In genomic region chr17:56763741-56764250, GRCm38 (mm10) we compare ENCODE assay signal across 8 mouse cellular contexts. TPM values are rescaled to one million over a fixed set of nuclear protein-coding genes. Genes with fewer than 3 reads are reported as not detected.
DNase-seq lines count a peak whose midpoint lies in the region; ATAC-seq lines count a peak whose summit lies in the region.

No protein-coding gene starts in this region.

- H3K4me2 ChIP-seq in heart, embryonic 14.5 days (ENCODE audit: low read length), result peak overlapping the region; percentile 81
- peak overlapping the region; percentile 73 for H3K4me2 ChIP-seq in hindbrain, embryonic 14.5 days (replicated peaks)
- H3K4me2 ChIP-seq in midbrain, embryonic 14.5 days (ENCODE audit: low read length), result peak overlapping the region; percentile 62

- H3K9me3 ChIP-seq in heart, embryonic 14.5 days (ENCODE audit: control insufficient read depth, low read length), result no peaks in the 10 kb centered on the region
- H3K9me3 ChIP-seq in hindbrain, embryonic 14.5 days (ENCODE audit: control insufficient read depth, low read length), result no peaks in the 10 kb centered on the region
- no peaks in the 10 kb centered on the region for H3K9me3 ChIP-seq in midbrain, embryonic 14.5 days (ENCODE audit: control insufficient read depth, low read length)

- 72% methylated on average over 8 of the region's 8 CpGs for WGBS in heart, embryonic 14.5 days
- 79% methylated on average over 8 of the region's 8 CpGs for WGBS in hindbrain, embryonic 14.5 days
- 79% methylated on average over 8 of the region's 8 CpGs for WGBS in midbrain, embryonic 14.5 days

- peak overlapping the region; percentile 92 to 97 for H3K27ac ChIP-seq in heart, embryonic 14.5 days (replicated peaks in 1 of 2; ENCODE audit: control insufficient read depth in 1 of 2, insufficient read depth in 1 of 2, low read depth in 2 of 2, low read length in 2 of 2)
- peak overlapping the region; percentile 96 for H3K27ac ChIP-seq in brown adipose tissue, adult 24 weeks (replicated peaks; ENCODE audit: low read depth, low read length)
- peak overlapping the region; percentile 93; the same call in 1 of the 2 replicates for H3K27ac ChIP-seq in hindbrain, embryonic 14.5 days
- H3K27ac ChIP-seq in midbrain, embryonic 14.5 days (replicated peaks; ENCODE audit: low read depth, low read length), result peak overlapping the region; percentile 94; the same call in 1 of the 2 replicates

- peaks cover 25% of the 10 kb centered on the region for H3K36me3 ChIP-seq in heart, embryonic 14.5 days (ENCODE audit: control insufficient read depth, insufficient read depth, low read length)
- peaks cover 22% of the 10 kb centered on the region for H3K36me3 ChIP-seq in hindbrain, embryonic 14.5 days (replicated peaks; ENCODE audit: control insufficient read depth, insufficient read depth)
- H3K36me3 ChIP-seq in midbrain, embryonic 14.5 days (ENCODE audit: control insufficient read depth, insufficient read depth, low read length), result peaks cover 24% of the 10 kb centered on the region

- H3K4me3 ChIP-seq in heart, embryonic 14.5 days (ENCODE audit: control insufficient read depth in 1 of 2, insufficient read depth in 1 of 2, low read depth in 1 of 2, low read length in 2 of 2), result peak overlapping the region in 1 of 2 experiments; percentile 80; a peak in 3 of 4 replicates
- H3K4me3 ChIP-seq in brown adipose tissue, adult 24 weeks (ENCODE audit: insufficient read depth, low read depth, low read length), result peak overlapping the region; percentile 96; the same call in 1 of the 2 replicates
- peak overlapping the region; percentile 64 for H3K4me3 ChIP-seq in hindbrain, embryonic 14.5 days (replicated peaks; ENCODE audit: low read length)
- peak overlapping the region; percentile 72; the same call in 1 of the 2 replicates for H3K4me3 ChIP-seq in midbrain, embryonic 14.5 days (replicated peaks; ENCODE audit: low read depth, low read length)

- H3K27me3 ChIP-seq in heart, embryonic 14.5 days (ENCODE audit: control insufficient read depth, insufficient read depth, low read length), result 0 out of 2 replicates have a peak, but pooled peaks cover 3% of the 10 kb centered on the region
- H3K27me3 ChIP-seq in hindbrain, embryonic 14.5 days (ENCODE audit: control insufficient read depth, insufficient read depth, low read length), result peaks cover 11% of the 10 kb centered on the region
- H3K27me3 ChIP-seq in midbrain, embryonic 14.5 days (ENCODE audit: control insufficient read depth, insufficient read depth, low read length), result no peaks in the 10 kb centered on the region

- H3K4me1 ChIP-seq in heart, embryonic 14.5 days (ENCODE audit: control insufficient read depth in 2 of 2, insufficient read depth in 2 of 2, low read length in 2 of 2), result peaks cover 20 to 26% of the 10 kb centered on the region in 2 experiments
- peaks cover 12% of the 10 kb centered on the region for H3K4me1 ChIP-seq in brown adipose tissue, adult 24 weeks (ENCODE audit: control insufficient read depth, insufficient read depth, insufficient read length, low read length)
- peaks cover 16% of the 10 kb centered on the region for H3K4me1 ChIP-seq in hindbrain, embryonic 14.5 days (replicated peaks; ENCODE audit: control insufficient read depth, insufficient read depth, low read length)
- H3K4me1 ChIP-seq in midbrain, embryonic 14.5 days (ENCODE audit: control insufficient read depth, insufficient read depth, low read length), result peaks cover 23% of the 10 kb centered on the region

- 0 out of 2 replicates have a peak overlapping the region, but pooled peaks have one; percentile 89 for H3K9ac ChIP-seq in heart, embryonic 14.5 days (ENCODE audit: low read length)
- peak overlapping the region; percentile 77; the same call in 1 of the 2 replicates for H3K9ac ChIP-seq in hindbrain, embryonic 14.5 days
- no peak overlapping the region for H3K9ac ChIP-seq in midbrain, embryonic 14.5 days (replicated peaks; ENCODE audit: low read length)

- intact Hi-C loops in heart, postnatal 36 days (cut with DNase I), result loop anchor here (5.0 kb wide), 1 partner anchor 151 kb away; the partner anchor contains the start of gene Rpl36

- no peak for ATAC-seq in heart, embryonic 14.5 days (ENCODE audit: insufficient number of reproducible peaks, insufficient read depth, low FRiP score, low read depth)
- no peak for ATAC-seq in hindbrain, embryonic 14.5 days (ENCODE audit: low FRiP score)
- ATAC-seq in midbrain, embryonic 14.5 days (ENCODE audit: low FRiP score, low TSS enrichment), result no peak

- DNase-seq in heart, postnatal 36 days, result no peak
- no peak for DNase-seq in hindbrain, embryonic 14.5 days (ENCODE audit: low spot score)
- no peak for DNase-seq in midbrain, embryonic 14.5 days
- no peak for DNase-seq in MN1 (ENCODE audit: low spot score)
- DNase-seq in adrenal gland, adult 2 months, result no peak
- no peak for DNase-seq in natural killer cell, adult 2 months (ENCODE audit: low spot score in 2 of 2)

RNA-seq across cellular contexts. Expression of gene Dus3l, which starts 0.8 kb away (rescaled TPM):
- 28.8 and 31.3 TPM in 2 replicates for polyA plus RNA-seq in heart, embryonic 14.5 days (2014; fragmentation: Nextera tagmentation; extraction: Ambion mirVana)
- 10 to 100 TPM; 18.8 to 20.3 TPM for total RNA-seq in heart, postnatal 36 days (2021)
- polyA plus RNA-seq in brown adipose tissue, adult 24 weeks (2012; ENCODE audit: insufficient read depth, insufficient read length, missing spikeins), result 4.6 and 13.1 TPM in 2 replicates
- 76.9 and 81.9 TPM in 2 replicates for polyA plus RNA-seq in hindbrain, embryonic 14.5 days (2014; fragmentation: Nextera tagmentation; extraction: Ambion mirVana)
- 72.8 and 73.7 TPM in 2 replicates for polyA plus RNA-seq in midbrain, embryonic 14.5 days (2014; fragmentation: Nextera tagmentation; extraction: Ambion mirVana)
- total RNA-seq in adrenal gland, adult 2 months (2021), result 10 to 100 TPM; 30.0 to 36.2 TPM
- polyA plus RNA-seq in adrenal gland, adult 2 months (2012; rRNA removed), result 104 and 121 TPM in 2 replicates

RNA-seq across cellular contexts. Expression of gene Prr22, which starts 6.3 kb away (rescaled TPM):
- 0.96 and 1.2 TPM in 2 replicates for polyA plus RNA-seq in heart, embryonic 14.5 days (2014; fragmentation: Nextera tagmentation; extraction: Ambion mirVana)
- under 1 TPM in 1 of 2 experiments, not detected in 1; 0.58 TPM for total RNA-seq in heart, postnatal 36 days (2021)
- polyA plus RNA-seq in brown adipose tissue, adult 24 weeks (2012; ENCODE audit: insufficient read depth, insufficient read length, missing spikeins), result not detected in 2 replicates
- polyA plus RNA-seq in hindbrain, embryonic 14.5 days (2014; fragmentation: Nextera tagmentation; extraction: Ambion mirVana), result 0.76 and 0.78 TPM in 2 replicates
- polyA plus RNA-seq in midbrain, embryonic 14.5 days (2014; fragmentation: Nextera tagmentation; extraction: Ambion mirVana), result 0.63 and 0.78 TPM in 2 replicates
- total RNA-seq in adrenal gland, adult 2 months (2021), result under 1 TPM; 0.43 to 0.73 TPM
- 4.7 and 5.6 TPM in 2 replicates for polyA plus RNA-seq in adrenal gland, adult 2 months (2012; rRNA removed)

RNA-seq across cellular contexts. Expression of gene Nrtn, which starts 6.5 kb away (rescaled TPM):
- 31.0 and 31.5 TPM in 2 replicates for polyA plus RNA-seq in heart, embryonic 14.5 days (2014; fragmentation: Nextera tagmentation; extraction: Ambion mirVana)
- total RNA-seq in heart, postnatal 36 days (2021), result 10 to 100 TPM; 27.5 to 29.4 TPM
- 5.1 and 7.5 TPM in 2 replicates for polyA plus RNA-seq in brown adipose tissue, adult 24 weeks (2012; ENCODE audit: insufficient read depth, insufficient read length, missing spikeins)
- polyA plus RNA-seq in hindbrain, embryonic 14.5 days (2014; fragmentation: Nextera tagmentation; extraction: Ambion mirVana), result 2.8 and 3.8 TPM in 2 replicates
- polyA plus RNA-seq in midbrain, embryonic 14.5 days (2014; fragmentation: Nextera tagmentation; extraction: Ambion mirVana), result 4.4 and 7.3 TPM in 2 replicates
- total RNA-seq in adrenal gland, adult 2 months (2021), result 1 to 10 TPM; 3.2 to 3.9 TPM
- polyA plus RNA-seq in adrenal gland, adult 2 months (2012; rRNA removed), result 53.9 and 64.0 TPM in 2 replicates

RNA-seq across cellular contexts. Expression of gene Vmac, which starts 46.0 kb away (rescaled TPM):
- polyA plus RNA-seq in heart, embryonic 14.5 days (2014; fragmentation: Nextera tagmentation; extraction: Ambion mirVana), result 17.7 TPM in 2 replicates
- 1 to 10 TPM; 3.1 to 4.9 TPM for total RNA-seq in heart, postnatal 36 days (2021)
- polyA plus RNA-seq in brown adipose tissue, adult 24 weeks (2012; ENCODE audit: insufficient read depth, insufficient read length, missing spikeins), result 9.9 and 13.8 TPM in 2 replicates
- polyA plus RNA-seq in hindbrain, embryonic 14.5 days (2014; fragmentation: Nextera tagmentation; extraction: Ambion mirVana), result 15.9 and 22.9 TPM in 2 replicates
- polyA plus RNA-seq in midbrain, embryonic 14.5 days (2014; fragmentation: Nextera tagmentation; extraction: Ambion mirVana), result 17.6 and 18.5 TPM in 2 replicates
- total RNA-seq in adrenal gland, adult 2 months (2021), result 10 to 100 TPM; 26.8 to 31.6 TPM
- polyA plus RNA-seq in adrenal gland, adult 2 months (2012; rRNA removed), result 50.2 and 57.3 TPM in 2 replicates

RNA-seq across cellular contexts. Expression of gene Ndufa11, which starts 46.2 kb away (rescaled TPM):
- polyA plus RNA-seq in heart, embryonic 14.5 days (2014; fragmentation: Nextera tagmentation; extraction: Ambion mirVana), result 1,100 and 1,119 TPM in 2 replicates
- total RNA-seq in heart, postnatal 36 days (2021), result 100 to 1,000 TPM; 847 to 875 TPM
- polyA plus RNA-seq in brown adipose tissue, adult 24 weeks (2012; ENCODE audit: insufficient read depth, insufficient read length, missing spikeins), result 597 and 872 TPM in 2 replicates
- 577 and 678 TPM in 2 replicates for polyA plus RNA-seq in hindbrain, embryonic 14.5 days (2014; fragmentation: Nextera tagmentation; extraction: Ambion mirVana)
- polyA plus RNA-seq in midbrain, embryonic 14.5 days (2014; fragmentation: Nextera tagmentation; extraction: Ambion mirVana), result 478 and 643 TPM in 2 replicates
- total RNA-seq in adrenal gland, adult 2 months (2021), result 100 to 1,000 TPM; 263 to 339 TPM
- polyA plus RNA-seq in adrenal gland, adult 2 months (2012; rRNA removed), result 862 and 877 TPM in 2 replicates
